Mouse (Mus musculus): ENCODE results near the gene Unc5c. TPM values are rescaled to one million over a fixed set of nuclear protein-coding genes. Genes with fewer than 3 reads are reported as not detected.

Unc5c gene
- polyA plus RNA-seq, 1 experiment from 2014 or later, result 20.5 TPM

DNA sequence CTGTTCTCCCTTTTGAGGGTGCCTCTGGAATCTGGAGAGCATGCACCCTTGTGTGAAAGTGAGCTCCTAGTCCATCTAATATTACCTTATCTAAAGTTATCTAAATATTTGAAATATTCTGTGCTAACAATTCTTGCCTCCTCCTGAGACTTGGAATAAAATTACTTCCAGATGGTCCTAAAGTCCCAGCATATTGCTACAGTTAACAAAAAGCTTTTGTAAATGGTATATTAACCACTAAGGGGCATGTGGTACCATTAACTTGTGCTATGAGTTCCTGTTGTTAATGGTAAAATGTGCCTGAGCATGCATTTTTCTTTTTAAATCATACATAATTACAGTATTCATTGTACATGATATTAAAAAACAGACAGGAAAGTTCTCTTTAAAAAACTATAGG is 63.7 kb downstream of the Unc5c start:
- Histone ChIP-seq H3K4me3 (no peak overlapping the region), H3K4me2 (no peak overlapping the region), H3K4me1 (no peaks in the 10 kb centered on the region), H3K36me3 (no peaks in the 10 kb centered on the region), H3K27me3 (no peaks in the 10 kb centered on the region), H3K9ac (no peak overlapping the region), H3K9me3 (no peaks in the 10 kb centered on the region), H3K27ac (no peak overlapping the region)
- ATAC-seq (ENCODE audit: borderline replicate concordance, extremely low read depth, low FRiP score, low TSS enrichment), result no peak

DNA sequence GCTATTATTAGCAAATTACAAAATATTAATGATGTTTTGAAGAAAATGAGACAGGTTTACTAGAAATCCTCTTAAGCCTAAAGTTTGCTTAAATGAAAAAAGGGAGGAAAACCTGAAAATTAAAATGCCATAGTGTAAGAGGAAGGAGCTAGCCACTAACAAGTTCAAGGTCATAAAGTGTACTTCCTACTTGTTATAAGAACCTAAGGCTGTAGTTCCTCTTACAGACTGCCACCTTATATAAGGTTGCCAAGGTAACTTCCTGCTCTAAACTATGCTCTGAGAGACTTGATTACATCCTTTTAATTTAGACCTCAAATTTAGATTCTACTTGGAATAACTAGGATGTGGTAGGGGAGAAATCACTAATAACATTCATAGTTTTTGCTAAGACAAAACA is 64.6 kb downstream of the Unc5c start:
- H3K9me3 ChIP-seq, result no peaks in the 10 kb centered on the region
- no peaks in the 10 kb centered on the region for H3K4me1 ChIP-seq
- ATAC-seq (ENCODE audit: borderline replicate concordance, extremely low read depth, low FRiP score, low TSS enrichment), result no peak
- H3K4me2 ChIP-seq, result no peak overlapping the region
- H3K27ac ChIP-seq, result no peak overlapping the region
- no peak overlapping the region for H3K9ac ChIP-seq
- H3K27me3 ChIP-seq, result no peaks in the 10 kb centered on the region
- no peaks in the 10 kb centered on the region for H3K36me3 ChIP-seq
- no peak overlapping the region for H3K4me3 ChIP-seq

- H3K9ac ChIP-seq, result no peak overlapping the region
Measured at GRCm38 (mm10) chr3:141533861-141534260, 68.8 kb downstream of the Unc5c start.

DNA sequence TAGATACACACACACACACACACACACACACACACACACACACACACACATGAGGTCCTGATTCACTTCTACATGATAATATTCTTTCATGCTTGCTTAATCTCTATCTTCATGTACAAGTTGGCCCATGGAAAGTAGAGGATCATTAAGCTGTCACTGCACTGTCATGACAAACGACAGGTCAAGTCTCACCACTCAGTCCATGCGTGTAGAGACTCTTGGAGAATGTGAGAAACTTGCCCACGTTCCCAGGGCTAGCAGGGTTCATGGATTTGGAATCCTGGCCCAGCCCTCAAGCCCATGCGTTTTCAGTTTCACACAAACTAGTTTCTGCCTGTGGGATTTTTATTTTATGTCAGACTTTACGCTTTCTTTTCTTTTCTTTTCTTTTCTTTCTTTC is 71.8 kb downstream of the Unc5c start:
- no peak overlapping the region for H3K9ac ChIP-seq
- no peaks in the 10 kb centered on the region for H3K4me1 ChIP-seq
- H3K27ac ChIP-seq, result no peak overlapping the region
- H3K27me3 ChIP-seq, result no peaks in the 10 kb centered on the region
- H3K9me3 ChIP-seq, result no peaks in the 10 kb centered on the region
- H3K4me3 ChIP-seq, result no peak overlapping the region
- no peak for ATAC-seq (ENCODE audit: borderline replicate concordance, extremely low read depth, low FRiP score, low TSS enrichment)
- 56% methylated on average over 5 of the region's 5 CpGs for WGBS
- H3K36me3 ChIP-seq, result no peaks in the 10 kb centered on the region
- H3K4me2 ChIP-seq, result no peak overlapping the region

More at GRCm38 (mm10) chr3:141533861-141534260, 68.8 kb downstream of the Unc5c start:
- Histone ChIP-seq H3K27ac (no peak overlapping the region), H3K4me3 (no peak overlapping the region), H3K27me3 (no peaks in the 10 kb centered on the region), H3K36me3 (no peaks in the 10 kb centered on the region), H3K4me2 (no peak overlapping the region), H3K9me3 (no peaks in the 10 kb centered on the region), H3K4me1 (no peaks in the 10 kb centered on the region)
- ATAC-seq (ENCODE audit: borderline replicate concordance, extremely low read depth, low FRiP score, low TSS enrichment), result no peak
- 87% methylated on average over 5 of the region's 5 CpGs for WGBS

- no peaks in the 10 kb centered on the region for H3K27me3 ChIP-seq
- no peak overlapping the region for H3K9ac ChIP-seq
- H3K4me2 ChIP-seq, result no peak overlapping the region
- H3K36me3 ChIP-seq, result no peaks in the 10 kb centered on the region
- no peak overlapping the region for H3K4me3 ChIP-seq
- H3K4me1 ChIP-seq, result no peaks in the 10 kb centered on the region
- 73% methylated on average over 1 of the region's 1 CpGs for WGBS
- H3K9me3 ChIP-seq, result no peaks in the 10 kb centered on the region
- ATAC-seq (ENCODE audit: borderline replicate concordance, extremely low read depth, low FRiP score, low TSS enrichment), result no peak
- H3K27ac ChIP-seq, result no peak overlapping the region
Measured at GRCm38 (mm10) chr3:141538120-141538519, 73.1 kb downstream of the Unc5c start.

- no peak overlapping the region for H3K4me2 ChIP-seq
- no peaks in the 10 kb centered on the region for H3K4me1 ChIP-seq
- H3K4me3 ChIP-seq, result no peak overlapping the region
- WGBS, result 92% methylated on average over 7 of the region's 7 CpGs
- no peak for ATAC-seq (ENCODE audit: borderline replicate concordance, extremely low read depth, low FRiP score, low TSS enrichment)
- no peaks in the 10 kb centered on the region for H3K27me3 ChIP-seq
- H3K9me3 ChIP-seq, result no peaks in the 10 kb centered on the region
- no peak overlapping the region for H3K27ac ChIP-seq
- H3K9ac ChIP-seq, result no peak overlapping the region
- H3K36me3 ChIP-seq, result no peaks in the 10 kb centered on the region
Measured at GRCm38 (mm10) chr3:141540749-141541148, 75.7 kb downstream of the Unc5c start.

DNA sequence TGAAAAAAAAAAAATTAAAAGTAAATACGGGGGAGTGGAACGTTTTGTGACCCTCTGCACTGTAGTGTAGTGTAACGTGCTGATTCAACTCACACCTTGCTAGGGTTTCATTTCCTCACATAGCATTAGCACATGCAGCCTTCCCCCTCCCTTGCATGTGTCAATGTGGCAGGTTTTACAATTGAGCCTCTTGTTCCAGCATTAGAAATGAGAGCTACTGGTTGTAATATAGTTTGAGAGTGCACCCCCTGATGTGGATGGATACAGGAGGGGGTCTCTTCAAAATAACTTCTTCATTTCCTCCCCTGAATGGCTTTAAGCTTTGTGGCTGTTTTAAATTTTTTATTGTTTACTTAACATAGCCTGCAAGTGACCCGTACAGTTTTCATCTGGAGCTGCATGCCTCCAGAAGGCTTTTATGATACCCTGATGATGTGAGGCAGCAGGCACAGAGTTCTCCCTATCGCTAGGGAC is 82.4 kb downstream of the Unc5c start:
- ATAC-seq (ENCODE audit: borderline replicate concordance, extremely low read depth, low FRiP score, low TSS enrichment), result no peak
- 20% methylated on average over 5 of the region's 5 CpGs for WGBS

GRCm38 (mm10) chr3:141549661-141550060 is 84.6 kb downstream of the Unc5c start:
- no peak overlapping the region for H3K4me2 ChIP-seq
- H3K27me3 ChIP-seq, result no peaks in the 10 kb centered on the region
- no peak overlapping the region for H3K4me3 ChIP-seq
- 23% methylated on average over 3 of the region's 3 CpGs for WGBS
- H3K9ac ChIP-seq, result no peak overlapping the region
- no peaks in the 10 kb centered on the region for H3K9me3 ChIP-seq
- H3K4me1 ChIP-seq, result 0 out of 2 replicates have a peak, but pooled peaks cover 6% of the 10 kb centered on the region
- ATAC-seq (ENCODE audit: borderline replicate concordance, extremely low read depth, low FRiP score, low TSS enrichment), result peak; percentile 19; the same call in 1 of the 2 replicates
- no peaks in the 10 kb centered on the region for H3K36me3 ChIP-seq
- H3K27ac ChIP-seq, result no peak overlapping the region

More for the DNA sequence above, 82.4 kb downstream of the Unc5c start:
- Histone ChIP-seq H3K9me3 (no peaks in the 10 kb centered on the region), H3K27ac (no peak overlapping the region), H3K4me3 (no peak overlapping the region), H3K36me3 (no peaks in the 10 kb centered on the region), H3K27me3 (no peaks in the 10 kb centered on the region), H3K9ac (no peak overlapping the region), H3K4me1 (0 out of 2 replicates have a peak, but pooled peaks cover 6% of the 10 kb centered on the region), H3K4me2 (no peak overlapping the region)

- Histone ChIP-seq H3K9me3 (no peaks in the 10 kb centered on the region), H3K4me2 (no peak overlapping the region), H3K27me3 (no peaks in the 10 kb centered on the region), H3K4me1 (no peaks in the 10 kb centered on the region), H3K4me3 (no peak overlapping the region), H3K27ac (no peak overlapping the region), H3K9ac (no peak overlapping the region), H3K36me3 (no peaks in the 10 kb centered on the region)
- 84% methylated on average over 1 of the region's 1 CpGs for WGBS
- ATAC-seq (ENCODE audit: borderline replicate concordance, extremely low read depth, low FRiP score, low TSS enrichment), result no peak
Measured at GRCm38 (mm10) chr3:141552960-141553359, 87.9 kb downstream of the Unc5c start.

GRCm38 (mm10) chr3:141557072-141557471 is 92.1 kb downstream of the Unc5c start:
- Histone ChIP-seq H3K4me2 (no peak overlapping the region), H3K9me3 (no peaks in the 10 kb centered on the region), H3K36me3 (no peaks in the 10 kb centered on the region), H3K27me3 (no peaks in the 10 kb centered on the region), H3K9ac (no peak overlapping the region), H3K4me1 (no peaks in the 10 kb centered on the region), H3K4me3 (no peak overlapping the region), H3K27ac (no peak overlapping the region)
- 75% methylated on average over 5 of the region's 5 CpGs for WGBS
- ATAC-seq (ENCODE audit: borderline replicate concordance, extremely low read depth, low FRiP score, low TSS enrichment), result no peak

DNA sequence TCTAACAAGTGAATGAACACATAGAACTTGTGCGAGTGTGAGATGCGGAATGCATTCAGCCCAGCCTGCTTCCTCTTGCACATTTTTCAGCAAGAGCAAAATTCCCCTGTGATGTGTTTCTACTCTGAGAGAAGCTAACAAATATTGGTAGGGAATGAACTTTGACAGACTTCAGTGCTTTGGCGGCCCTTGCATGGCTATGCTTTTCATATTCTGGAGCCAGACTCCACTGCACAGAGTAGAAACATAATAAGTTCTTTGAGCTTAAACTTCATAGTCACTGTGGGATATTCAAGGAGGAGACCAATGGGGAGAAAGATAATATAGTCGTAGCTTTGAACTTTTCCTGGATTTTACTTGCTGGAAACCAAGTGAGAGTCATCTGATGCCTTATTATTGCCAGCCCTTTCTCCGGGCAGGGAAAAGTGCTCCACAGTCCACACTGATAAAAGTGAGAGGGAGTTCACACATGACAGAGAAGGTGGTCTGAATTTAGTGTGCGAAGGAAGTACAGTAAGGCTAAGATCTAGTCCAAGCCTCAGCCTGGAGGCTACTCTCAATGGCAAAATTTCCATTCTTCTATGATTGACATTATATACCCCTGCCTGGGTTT is 110.2 kb downstream of the Unc5c start:
- no peaks in the 10 kb centered on the region for H3K4me1 ChIP-seq
- H3K27me3 ChIP-seq, result no peaks in the 10 kb centered on the region
- WGBS, result 62% methylated on average over 6 of the region's 6 CpGs
- H3K4me2 ChIP-seq, result no peak overlapping the region
- H3K9ac ChIP-seq, result no peak overlapping the region
- ATAC-seq (ENCODE audit: borderline replicate concordance, extremely low read depth, low FRiP score, low TSS enrichment), result no peak
- no peak overlapping the region for H3K4me3 ChIP-seq
- H3K9me3 ChIP-seq, result no peaks in the 10 kb centered on the region
- no peak overlapping the region for H3K27ac ChIP-seq
- no peaks in the 10 kb centered on the region for H3K36me3 ChIP-seq

DNA sequence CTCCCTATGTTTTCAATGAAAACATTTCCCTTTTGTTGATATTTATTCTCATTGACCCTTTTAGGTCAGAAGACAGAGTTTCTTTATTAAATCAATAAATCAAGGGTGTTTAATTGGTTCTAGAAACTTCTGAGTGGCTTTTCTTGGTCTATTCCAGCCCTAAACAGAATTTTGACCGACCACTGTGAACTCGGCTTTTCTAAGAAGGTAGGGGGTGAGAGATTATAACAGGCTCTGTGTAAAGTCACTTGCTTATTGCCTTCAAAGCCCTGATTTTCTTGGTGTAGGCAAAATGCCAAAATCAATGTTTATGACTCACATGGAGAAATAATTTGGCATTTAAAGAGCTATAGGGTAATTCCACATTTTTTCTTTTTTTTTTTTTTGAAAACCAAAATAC is 112.4 kb downstream of the Unc5c start:
- Histone ChIP-seq H3K4me2 (no peak overlapping the region), H3K36me3 (no peaks in the 10 kb centered on the region), H3K4me3 (no peak overlapping the region), H3K27me3 (no peaks in the 10 kb centered on the region), H3K9ac (no peak overlapping the region), H3K27ac (no peak overlapping the region), H3K4me1 (no peaks in the 10 kb centered on the region), H3K9me3 (no peaks in the 10 kb centered on the region)
- WGBS, result 43% methylated on average over 2 of the region's 2 CpGs
- ATAC-seq (ENCODE audit: borderline replicate concordance, extremely low read depth, low FRiP score, low TSS enrichment), result no peak
